Mouse (Mus musculus): ENCODE data around the gene Kars.

The Kars gene

GRCm38 (mm10) chr8:111963091-111963490 is 48.0 kb downstream of the Kars start:
- ChIA-PET POLR2A (interaction anchor here (0.6 to 9.4 kb wide), 33 partner anchors 8 to 257 kb away, joined by 3 to 112 read pairs (median 5); partner anchors contain the start of genes Gabarapl2 (in 3 of the 4) and Adat1 (in 1 of the 4)), CTCF (interaction anchor here in 1 of 4 experiments (0.6 kb wide), 1 partner anchor 981 kb away, joined by 8 read pairs; no protein-coding TSS in a partner anchor)

GRCm38 (mm10) chr8:111962589-111962988 is 48.5 kb downstream of the Kars start:
- POLR2A ChIA-PET: interaction anchor here (0.5 to 9.4 kb wide), 27 partner anchors 8 to 258 kb away, joined by 3 to 112 read pairs (median 5); partner anchors contain the start of genes Gabarapl2 (in 2 of the 4) and Adat1 (in 1 of the 4)

GRCm38 (mm10) chr8:111961330-111961729 is 49.8 kb downstream of the Kars start:
- ChIA-PET POLR2A (interaction anchor here (1.0 to 9.4 kb wide), 12 partner anchors 8 to 29 kb away, joined by 3 to 112 read pairs (median 6); partner anchors contain the start of gene Gabarapl2 (in 2 of the 4)), CTCF (no interaction called here)

More at GRCm38 (mm10) chr8:111962589-111962988, 48.5 kb downstream of the Kars start:
- CTCF ChIA-PET: interaction anchor here in 1 of 4 experiments (0.6 kb wide), 1 partner anchor 982 kb away, joined by 8 read pairs; no protein-coding TSS in a partner anchor

- CTCF ChIA-PET: no interaction called here
- POLR2A ChIA-PET: interaction anchor here (0.5 to 9.4 kb wide), 14 partner anchors 8 to 319 kb away, joined by 3 to 112 read pairs (median 6); partner anchors contain the start of genes Gabarapl2 (in 2 of the 4) and Tmem231 (in 1 of the 4)
These were observed 50.4 kb downstream of the Kars start for GRCm38 (mm10) chr8:111960591-111961321.

GRCm38 (mm10) chr8:111957231-111957630 is 53.9 kb downstream of the Kars start:
- CTCF ChIA-PET: interaction anchor here in 1 of 4 experiments (1.4 kb wide), 1 partner anchor 78 kb away, joined by 3 read pairs; no protein-coding TSS in a partner anchor
- POLR2A ChIA-PET: interaction anchor here (0.7 to 5.6 kb wide), 12 partner anchors 9 to 32 kb away, joined by 3 to 19 read pairs (median 4); partner anchors contain the start of gene Gabarapl2 (in 2 of the 4)

- POLR2A ChIA-PET: interaction anchor here in 3 of 4 experiments (0.7 to 5.6 kb wide), 12 partner anchors 9 to 33 kb away, joined by 3 to 19 read pairs (median 4); no protein-coding TSS in a partner anchor
- CTCF ChIA-PET: interaction anchor here in 2 of 4 experiments (0.6 to 0.7 kb wide), 2 partner anchors 8 to 20 kb away, joined by 3 to 4 read pairs; no protein-coding TSS in a partner anchor
These were observed 55.2 kb downstream of the Kars start for GRCm38 (mm10) chr8:111955879-111956278.

- POLR2A ChIA-PET: interaction anchor here (0.6 to 5.6 kb wide), 19 partner anchors 8 to 84 kb away, joined by 3 to 19 read pairs (median 4); partner anchors contain the start of gene Tmem231 (in 1 of the 4)
These were observed 56.1 kb downstream of the Kars start for GRCm38 (mm10) chr8:111954844-111955594.

GRCm38 (mm10) chr8:111951936-111952335 is 59.2 kb downstream of the Kars start:
- ChIA-PET CTCF (interaction anchor here in 1 of 4 experiments (0.7 kb wide), 1 partner anchor 22 kb away, joined by 3 read pairs; no protein-coding TSS in a partner anchor), POLR2A (interaction anchor here (1.2 to 6.1 kb wide), 9 partner anchors 10 to 26 kb away, joined by 3 to 53 read pairs (median 7); partner anchors contain the start of genes Gabarapl2 (in 3 of the 4) and Tmem231 (in 1 of the 4))

More at GRCm38 (mm10) chr8:111954844-111955594, 56.1 kb downstream of the Kars start:
- CTCF ChIA-PET: interaction anchor here in 1 of 4 experiments (0.8 kb wide), 1 partner anchor 15 kb away, joined by 4 read pairs; no protein-coding TSS in a partner anchor

- POLR2A ChIA-PET: interaction anchor here (0.6 to 6.1 kb wide), 16 partner anchors 9 to 76 kb away, joined by 3 to 53 read pairs (median 6); partner anchors contain the start of genes Gabarapl2 (in 3 of the 4) and Tmem231 (in 2 of the 4)
- CTCF ChIA-PET: interaction anchor here in 1 of 4 experiments (0.6 to 0.7 kb wide), 2 partner anchors 12 to 23 kb away, joined by 3 read pairs; no protein-coding TSS in a partner anchor
These were observed 59.8 kb downstream of the Kars start for GRCm38 (mm10) chr8:111951317-111951716.

GRCm38 (mm10) chr8:111950846-111951245 is 60.3 kb downstream of the Kars start:
- CTCF ChIA-PET: interaction anchor here in 2 of 4 experiments (0.5 to 0.6 kb wide), 2 partner anchors 12 to 21 kb away, joined by 3 to 8 read pairs; no protein-coding TSS in a partner anchor

GRCm38 (mm10) chr8:111947954-111948353 is 63.2 kb downstream of the Kars start:
- CTCF ChIA-PET: interaction anchor here in 1 of 4 experiments (0.6 kb wide), 1 partner anchor 8 kb away, joined by 3 read pairs; no protein-coding TSS in a partner anchor
- POLR2A ChIA-PET: interaction anchor here (0.7 to 6.1 kb wide), 11 partner anchors 6 to 21 kb away, joined by 3 to 53 read pairs (median 7); partner anchors contain the start of genes Gabarapl2 (in 2 of the 4) and Tmem231 (in 1 of the 4)

More at GRCm38 (mm10) chr8:111950846-111951245, 60.3 kb downstream of the Kars start:
- POLR2A ChIA-PET: interaction anchor here (0.6 to 6.1 kb wide), 18 partner anchors 9 to 76 kb away, joined by 3 to 53 read pairs (median 6); partner anchors contain the start of genes Gabarapl2 (in 3 of the 4) and Tmem231 (in 2 of the 4)

GRCm38 (mm10) chr8:111947144-111947543 is 64.0 kb downstream of the Kars start:
- ChIA-PET POLR2A (interaction anchor here (0.6 to 5.7 kb wide), 12 partner anchors 8 to 1432 kb away, joined by 3 to 48 read pairs (median 4); partner anchors contain the start of gene Tmem231 (in 3 of the 4)), CTCF (interaction anchor here in 2 of 4 experiments (0.5 to 0.7 kb wide), 2 partner anchors 87 to 654 kb away, joined by 4 to 10 read pairs; no protein-coding TSS in a partner anchor)

- POLR2A ChIA-PET: interaction anchor here (0.5 to 7.2 kb wide), 40 partner anchors 7 to 246 kb away, joined by 3 to 93 read pairs (median 5); partner anchors contain the start of genes Tmem231 (in 4 of the 4), Adat1 (in 1 of the 4) and Chst5 (in 1 of the 4)
- CTCF ChIA-PET: interaction anchor here in 3 of 4 experiments (0.7 to 1.2 kb wide), 4 partner anchors 18 to 474 kb away, joined by 3 to 4 read pairs (median 3); no protein-coding TSS in a partner anchor
These were observed 67.6 kb downstream of the Kars start for GRCm38 (mm10) chr8:111943544-111943943.
